Mouse (Mus musculus) kidney, adult 9 months (tissue): ENCODE data around the gene Taf9.

Experiments used
- DNase-seq: peaks from one replicate; pipeline ENCODE4 v3.0.0; 2022

The Taf9 gene

GRCm38 (mm10) chr13:100670181-100670741 is 18.9 kb downstream of the Taf9 start:
- DNase-seq, result no peak

- no peak for DNase-seq
Observed at GRCm38 (mm10) chr13:100675936-100676635, 24.7 kb downstream of the Taf9 start.

GRCm38 (mm10) chr13:100681615-100682014 is 30.2 kb downstream of the Taf9 start:
- DNase-seq, result no peak

- no peak for DNase-seq
Observed at GRCm38 (mm10) chr13:100682837-100683236, 31.5 kb downstream of the Taf9 start.

- DNase-seq, result no peak
Observed at GRCm38 (mm10) chr13:100684355-100684754, 33.0 kb downstream of the Taf9 start.

- DNase-seq, result no peak
Observed at GRCm38 (mm10) chr13:100687513-100687912, 36.1 kb downstream of the Taf9 start.

GRCm38 (mm10) chr13:100697541-100697940 is 46.2 kb downstream of the Taf9 start:
- no peak for DNase-seq

GRCm38 (mm10) chr13:100698866-100699265 is 47.5 kb downstream of the Taf9 start:
- no peak for DNase-seq

- DNase-seq, result peak; percentile 83
Observed at GRCm38 (mm10) chr13:100703468-100703867, 52.1 kb downstream of the Taf9 start.
